In genomic region chr11:96996773-96997379, GRCm38 (mm10) we compare ENCODE assay signal across 9 mouse cellular contexts. TPM values are rescaled to one million over a fixed set of nuclear protein-coding genes. Genes with fewer than 3 reads are reported as not detected.
DNase-seq lines count a peak whose midpoint lies in the region; ATAC-seq and TF ChIP-seq lines count a peak whose summit lies in the region.
"Had no signal": no experiment of that assay in that cellular context is flagged by ENCODE, and none has a peak within 500 bp of the region (broad histone marks: within the 10 kb centered on the region; RNA-seq: fewer than 3 reads in every experiment).

No protein-coding gene starts in this region.

- peak overlapping the region; percentile 67 for H3K4me2 ChIP-seq in heart, embryonic 14.5 days (ENCODE audit: low read length)
- H3K4me2 ChIP-seq in hindbrain, embryonic 14.5 days (replicated peaks), result peak overlapping the region; percentile 62
- H3K4me2 ChIP-seq in midbrain, embryonic 13.5 days (replicated peaks), result peak overlapping the region; percentile 64

- WGBS in heart, embryonic 14.5 days, result 14% methylated on average over 17 of the region's 17 CpGs
- WGBS in hindbrain, embryonic 14.5 days, result 5% methylated on average over 17 of the region's 17 CpGs
- WGBS in midbrain, embryonic 13.5 days, result 2% methylated on average over 17 of the region's 17 CpGs

- H3K36me3 ChIP-seq in heart, embryonic 14.5 days (ENCODE audit: control insufficient read depth, insufficient read depth, low read length), result no peaks in the 10 kb centered on the region
- H3K36me3 ChIP-seq in ES-E14 (ENCODE audit: control insufficient read depth, insufficient read depth, low read length, poor library complexity, severe bottlenecking), result no peaks in the 10 kb centered on the region
- no peaks in the 10 kb centered on the region for H3K36me3 ChIP-seq in hindbrain, embryonic 14.5 days (replicated peaks; ENCODE audit: control insufficient read depth, insufficient read depth)
- no peaks in the 10 kb centered on the region for H3K36me3 ChIP-seq in midbrain, embryonic 13.5 days
- H3K36me3 ChIP-seq: G1E had no signal

- H3K27me3 ChIP-seq in heart, embryonic 14.5 days (ENCODE audit: control insufficient read depth, insufficient read depth, low read length), result peaks cover 79% of the 10 kb centered on the region
- no peaks in the 10 kb centered on the region for H3K27me3 ChIP-seq in hindbrain, embryonic 14.5 days (ENCODE audit: control insufficient read depth, insufficient read depth, low read length)
- peaks cover 17% of the 10 kb centered on the region; the same call in 1 of the 2 replicates for H3K27me3 ChIP-seq in midbrain, embryonic 13.5 days

- in situ Hi-C loops in ES-E14 (cut with MboI; ENCODE audit: low sequenced_read_pairs in 2 of 2, unreplicated experiment in 2 of 2), result no loop called here

- H3K4me1 ChIP-seq in heart, embryonic 14.5 days (ENCODE audit: control insufficient read depth in 2 of 2, insufficient read depth in 2 of 2, low read length in 2 of 2), result peaks cover 5 to 9% of the 10 kb centered on the region in 2 experiments; a peak in 1 of 4 replicates
- peaks cover 6 to 16% of the 10 kb centered on the region in 2 experiments for H3K4me1 ChIP-seq in ES-E14 (ENCODE audit: control insufficient read depth in 2 of 2, insufficient read depth in 2 of 2, low read length in 2 of 2, poor library complexity in 1 of 2)
- H3K4me1 ChIP-seq in hindbrain, embryonic 14.5 days (replicated peaks; ENCODE audit: control insufficient read depth, insufficient read depth, low read length), result peaks cover 14% of the 10 kb centered on the region
- H3K4me1 ChIP-seq in midbrain, embryonic 13.5 days (replicated peaks), result peaks cover 23% of the 10 kb centered on the region

- peak overlapping the region; percentile 20 to 31; a peak in 3 of 4 replicates for H3K4me3 ChIP-seq in heart, embryonic 14.5 days (ENCODE audit: control insufficient read depth in 1 of 2, insufficient read depth in 1 of 2, low read depth in 1 of 2, low read length in 2 of 2)
- peak overlapping the region; percentile 39 to 53 for H3K4me3 ChIP-seq in ES-E14 (ENCODE audit: insufficient read depth in 1 of 2, low read depth in 1 of 2, low read length in 2 of 2, poor library complexity in 1 of 2, severe bottlenecking in 1 of 2)
- H3K4me3 ChIP-seq in hindbrain, embryonic 14.5 days (replicated peaks; ENCODE audit: low read length), result peak overlapping the region; percentile 28
- H3K4me3 ChIP-seq in midbrain, embryonic 13.5 days (replicated peaks), result peak overlapping the region; percentile 36

- DNase-seq in heart, adult 9 months (ENCODE audit: low spot score in 2 of 2), result no peak
- no peak for DNase-seq in ES-E14 (ENCODE audit: low read depth, low spot score)
- no peak for DNase-seq in hindbrain, embryonic 14.5 days (ENCODE audit: low spot score)
- no peak for DNase-seq in spleen, adult 12 weeks (ENCODE audit: low spot score)
- no peak for DNase-seq in retina, postnatal 1 day

- ATAC-seq in heart, embryonic 14.5 days (ENCODE audit: insufficient number of reproducible peaks, insufficient read depth, low FRiP score, low read depth), result no peak
- 0 out of 2 replicates have a peak, but pooled peaks have one; percentile 27 for ATAC-seq in hindbrain, embryonic 14.5 days (ENCODE audit: low FRiP score)
- peak; percentile 64 for ATAC-seq in midbrain, embryonic 13.5 days
- ATAC-seq in frontal cortex, adult (ENCODE audit: low TSS enrichment), result no peak

- H3K9ac ChIP-seq in heart, embryonic 14.5 days (ENCODE audit: low read length), result peak overlapping the region; percentile 62
- H3K9ac ChIP-seq in ES-E14 (ENCODE audit: insufficient read depth, low read depth, low read length, poor library complexity, severe bottlenecking), result peak overlapping the region; percentile 53
- H3K9ac ChIP-seq in hindbrain, embryonic 14.5 days, result peak overlapping the region; percentile 60
- H3K9ac ChIP-seq in midbrain, embryonic 13.5 days (replicated peaks), result peak overlapping the region; percentile 66

- H3K9me3 ChIP-seq in heart, embryonic 14.5 days (ENCODE audit: control insufficient read depth, low read length), result no peaks in the 10 kb centered on the region
- no peaks in the 10 kb centered on the region for H3K9me3 ChIP-seq in ES-E14 (ENCODE audit: control insufficient read depth, insufficient read depth, low read depth, low read length)
- no peaks in the 10 kb centered on the region for H3K9me3 ChIP-seq in hindbrain, embryonic 14.5 days (ENCODE audit: control insufficient read depth, low read length)
- no peaks in the 10 kb centered on the region for H3K9me3 ChIP-seq in midbrain, embryonic 13.5 days
- H3K9me3 ChIP-seq: G1E had no signal

- no peak overlapping the region for H3K27ac ChIP-seq in heart, embryonic 14.5 days (replicated peaks in 1 of 2; ENCODE audit: control insufficient read depth in 1 of 2, insufficient read depth in 1 of 2, low read depth in 2 of 2, low read length in 2 of 2)
- no peak overlapping the region for H3K27ac ChIP-seq in ES-E14 (ENCODE audit: insufficient read depth, low read depth, low read length, poor library complexity, severe bottlenecking)
- no peak overlapping the region for H3K27ac ChIP-seq in hindbrain, embryonic 14.5 days
- H3K27ac ChIP-seq in midbrain, embryonic 13.5 days, result peak overlapping the region; percentile 35

TF ChIP-seq in ES-E14, 5 proteins besides CTCF, POLR2A, EP300 and RAD21:
- no peak for TF ChIP-seq ZNF384 (IDR thresholded peaks at IDR 0.05; ENCODE audit: low read depth, low read length)
- no peak for TF ChIP-seq HCFC1 (IDR thresholded peaks at IDR 0.05; ENCODE audit: borderline replicate concordance, insufficient read depth, low read length)
- TF ChIP-seq ZC3H11A (IDR thresholded peaks at IDR 0.05; ENCODE audit: borderline replicate concordance, low read depth, low read length), result no peak

RNA-seq across cellular contexts. Expression of gene Sp2, which starts 14.1 kb away (rescaled TPM):
- polyA plus RNA-seq in heart, embryonic 14.5 days (2014; fragmentation: Nextera tagmentation; extraction: Ambion mirVana), result 14.7 and 15.0 TPM in 2 replicates
- 4.5 and 5.4 TPM in 2 replicates for total RNA-seq in ES-E14 (2012; rRNA removed)
- 14.4 and 14.9 TPM in 2 replicates for polyA plus RNA-seq in hindbrain, embryonic 14.5 days (2014; fragmentation: Nextera tagmentation; extraction: Ambion mirVana)
- 18.5 and 19.6 TPM in 2 replicates for polyA plus RNA-seq in midbrain, embryonic 13.5 days (2015; fragmentation: Nextera tagmentation; extraction: Ambion mirVana)

RNA-seq across cellular contexts. Expression of gene Sp6, which starts 16.3 kb away (rescaled TPM):
- 0.11 TPM in 1 of 2 replicates, not detected in the other for polyA plus RNA-seq in heart, embryonic 14.5 days (2014; fragmentation: Nextera tagmentation; extraction: Ambion mirVana)
- 3.2 and 5.0 TPM in 2 replicates for total RNA-seq in ES-E14 (2012; rRNA removed)
- polyA plus RNA-seq in hindbrain, embryonic 14.5 days (2014; fragmentation: Nextera tagmentation; extraction: Ambion mirVana), result 0.09 and 0.16 TPM in 2 replicates
- polyA plus RNA-seq in midbrain, embryonic 13.5 days (2015; fragmentation: Nextera tagmentation; extraction: Ambion mirVana), result 0.07 and 0.13 TPM in 2 replicates
- polyA plus RNA-seq: G1E had no signal

RNA-seq across cellular contexts. Expression of gene Scrn2, which starts 32.9 kb away (rescaled TPM):
- polyA plus RNA-seq in heart, embryonic 14.5 days (2014; fragmentation: Nextera tagmentation; extraction: Ambion mirVana), result 12.9 and 14.4 TPM in 2 replicates
- 16.5 and 22.2 TPM in 2 replicates for total RNA-seq in ES-E14 (2012; rRNA removed)
- 11.5 and 12.7 TPM in 2 replicates for polyA plus RNA-seq in hindbrain, embryonic 14.5 days (2014; fragmentation: Nextera tagmentation; extraction: Ambion mirVana)
- polyA plus RNA-seq in midbrain, embryonic 13.5 days (2015; fragmentation: Nextera tagmentation; extraction: Ambion mirVana), result 18.4 and 18.6 TPM in 2 replicates

RNA-seq across cellular contexts. Expression of gene Lrrc46, which starts 44.3 kb away (rescaled TPM):
- polyA plus RNA-seq in heart, embryonic 14.5 days (2014; fragmentation: Nextera tagmentation; extraction: Ambion mirVana), result 0.35 and 0.54 TPM in 2 replicates
- 0.42 and 0.54 TPM in 2 replicates for total RNA-seq in ES-E14 (2012; rRNA removed)
- 2.6 and 4.3 TPM in 2 replicates for polyA plus RNA-seq in hindbrain, embryonic 14.5 days (2014; fragmentation: Nextera tagmentation; extraction: Ambion mirVana)
- 2.5 and 3.2 TPM in 2 replicates for polyA plus RNA-seq in midbrain, embryonic 13.5 days (2015; fragmentation: Nextera tagmentation; extraction: Ambion mirVana)

RNA-seq across cellular contexts. Expression of gene Mrpl10, which starts 44.5 kb away (rescaled TPM):
- polyA plus RNA-seq in heart, embryonic 14.5 days (2014; fragmentation: Nextera tagmentation; extraction: Ambion mirVana), result 76.9 and 80.1 TPM in 2 replicates
- total RNA-seq in ES-E14 (2012; rRNA removed), result 55.3 and 70.3 TPM in 2 replicates
- 60.5 TPM in 2 replicates for polyA plus RNA-seq in hindbrain, embryonic 14.5 days (2014; fragmentation: Nextera tagmentation; extraction: Ambion mirVana)
- 58.2 and 62.0 TPM in 2 replicates for polyA plus RNA-seq in midbrain, embryonic 13.5 days (2015; fragmentation: Nextera tagmentation; extraction: Ambion mirVana)

Comparison
In these comparisons a context has a peak if more than half of its experiments do, and no peak if none do; other contexts are left out.
1. ATAC-seq: peak in hindbrain, embryonic 14.5 days (single experiment) and midbrain, embryonic 13.5 days (single experiment); none in heart, embryonic 14.5 days (single experiment) and frontal cortex, adult (single experiment).
2. Peak in every context shown above with its lines, with median percentiles within 50 percentile points of each other: H3K4me2 ChIP-seq, H3K4me3 ChIP-seq and H3K9ac ChIP-seq.